Mouse (Mus musculus) megakaryocyte-erythroid progenitor cell, adult 5-6 weeks (primary cell): ENCODE results near the gene Sh2d5. TPM values are rescaled to one million over a fixed set of nuclear protein-coding genes. Genes with fewer than 3 reads are reported as not detected.

Experiments
- ATAC-seq: replicated peaks from 2 replicates; pipeline ENCODE4 v1.8.0; 2016; ENCODE audit warnings: mild to moderate bottlenecking, inconsistent platforms; ENCODE audit not compliant: severe bottlenecking, poor library complexity, low FRiP score, low TSS enrichment
- total RNA-seq, 2 experiments: library from RNA; stranded (forward) in 1 of 2; stranded (reverse) in 1 of 2; fragments of 200-1000, 215-1000 nt in 1 of 2; fragments of >200 nt in 1 of 2; fragmentation: Nextera tagmentation in 1 of 2; gene quantifications; 2 replicates each; pipeline ENCODE4 v1.2.3; 2014 to 2017

The Sh2d5 gene
- total RNA-seq, 2 experiments from 2014 or later: 1.8 to 1.9 TPM

GRCm38 (mm10) chr4:138257116-138257687 is 7.0 kb downstream of the Sh2d5 start:
- ATAC-seq: no peak

DNA sequence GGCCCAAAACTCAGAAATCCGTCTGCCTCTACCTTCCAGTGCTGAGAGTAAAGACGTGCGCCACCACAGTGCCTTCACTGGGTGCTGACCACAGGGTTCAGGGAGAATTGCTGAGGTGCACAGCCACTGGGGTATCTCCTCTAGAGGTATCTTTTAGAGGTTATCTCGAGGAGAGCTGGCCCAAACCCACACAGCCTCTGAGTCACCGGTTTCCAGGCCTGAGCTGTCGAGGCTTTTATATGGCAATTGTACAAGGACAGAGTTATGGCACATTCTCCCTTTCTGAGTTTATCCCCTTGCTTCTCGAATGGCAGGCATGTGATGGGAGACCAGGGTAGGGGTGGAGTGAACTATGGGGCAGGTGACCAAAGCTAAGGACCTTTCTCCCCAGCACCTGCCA is 8.5 kb downstream of the Sh2d5 start:
- no peak for ATAC-seq

GRCm38 (mm10) chr4:138259482-138259881 is 9.3 kb downstream of the Sh2d5 start:
- no peak for ATAC-seq

DNA sequence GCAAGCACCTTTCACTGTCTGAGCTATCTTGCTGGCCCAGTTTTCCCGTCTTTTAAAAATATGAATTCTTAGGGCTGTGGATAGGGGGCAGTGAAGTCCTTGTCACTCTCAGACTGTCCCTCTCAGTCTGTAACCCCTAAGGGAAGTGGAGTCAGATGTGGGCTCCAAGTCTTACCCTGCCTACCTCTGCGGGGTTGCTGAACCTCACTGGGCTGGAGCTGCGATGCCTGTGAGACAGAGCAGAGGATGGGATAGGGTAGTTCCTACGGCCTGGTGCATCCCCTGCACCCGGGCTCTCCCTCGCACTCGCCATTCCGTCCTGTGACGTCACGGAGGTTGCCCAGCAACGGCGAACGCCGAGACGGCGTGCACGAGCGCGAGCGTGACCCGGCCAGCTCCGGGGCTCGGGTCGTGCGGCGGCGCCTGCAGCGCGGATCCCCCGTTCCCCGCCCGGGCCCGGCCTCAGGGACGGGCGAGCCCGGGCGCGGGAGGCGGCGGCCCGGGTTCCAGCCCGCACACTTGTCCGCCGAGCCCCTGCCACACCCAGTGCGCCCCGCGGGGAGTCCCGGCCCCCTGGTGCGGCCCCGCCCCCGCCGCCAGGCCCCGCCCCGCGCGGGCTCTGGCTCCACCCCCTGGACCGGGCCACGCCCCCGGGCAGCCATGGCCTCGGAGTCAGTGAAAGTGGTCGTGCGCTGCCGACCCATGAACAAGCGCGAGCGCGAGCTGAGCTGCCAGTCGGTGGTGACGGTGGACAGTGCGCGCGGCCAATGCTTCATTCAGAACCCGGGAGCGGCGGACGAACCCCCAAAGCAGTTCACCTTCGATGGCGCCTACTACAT is 11.9 kb downstream of the Sh2d5 start:
- ATAC-seq: peak; percentile 71

DNA sequence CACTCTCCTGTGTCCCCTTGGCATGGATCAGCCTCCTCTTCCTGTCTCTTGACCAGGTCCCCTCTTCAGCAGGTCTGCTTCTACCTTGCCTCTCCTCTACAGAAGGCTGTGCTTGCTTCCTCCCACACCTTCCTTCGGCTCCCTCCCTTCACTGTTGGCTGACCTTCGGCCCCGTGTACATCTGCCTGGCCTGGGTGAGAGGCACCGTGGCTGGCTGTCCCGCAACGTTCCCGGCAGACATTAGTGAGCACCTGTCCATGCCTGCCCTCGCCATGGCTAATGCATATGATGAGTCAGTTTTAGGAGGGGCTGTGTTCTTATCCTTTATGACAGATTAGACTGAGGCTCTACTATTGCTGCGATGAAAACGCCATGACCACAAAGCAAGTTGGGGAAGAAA is 17.7 kb downstream of the Sh2d5 start:
- ATAC-seq: no peak

DNA sequence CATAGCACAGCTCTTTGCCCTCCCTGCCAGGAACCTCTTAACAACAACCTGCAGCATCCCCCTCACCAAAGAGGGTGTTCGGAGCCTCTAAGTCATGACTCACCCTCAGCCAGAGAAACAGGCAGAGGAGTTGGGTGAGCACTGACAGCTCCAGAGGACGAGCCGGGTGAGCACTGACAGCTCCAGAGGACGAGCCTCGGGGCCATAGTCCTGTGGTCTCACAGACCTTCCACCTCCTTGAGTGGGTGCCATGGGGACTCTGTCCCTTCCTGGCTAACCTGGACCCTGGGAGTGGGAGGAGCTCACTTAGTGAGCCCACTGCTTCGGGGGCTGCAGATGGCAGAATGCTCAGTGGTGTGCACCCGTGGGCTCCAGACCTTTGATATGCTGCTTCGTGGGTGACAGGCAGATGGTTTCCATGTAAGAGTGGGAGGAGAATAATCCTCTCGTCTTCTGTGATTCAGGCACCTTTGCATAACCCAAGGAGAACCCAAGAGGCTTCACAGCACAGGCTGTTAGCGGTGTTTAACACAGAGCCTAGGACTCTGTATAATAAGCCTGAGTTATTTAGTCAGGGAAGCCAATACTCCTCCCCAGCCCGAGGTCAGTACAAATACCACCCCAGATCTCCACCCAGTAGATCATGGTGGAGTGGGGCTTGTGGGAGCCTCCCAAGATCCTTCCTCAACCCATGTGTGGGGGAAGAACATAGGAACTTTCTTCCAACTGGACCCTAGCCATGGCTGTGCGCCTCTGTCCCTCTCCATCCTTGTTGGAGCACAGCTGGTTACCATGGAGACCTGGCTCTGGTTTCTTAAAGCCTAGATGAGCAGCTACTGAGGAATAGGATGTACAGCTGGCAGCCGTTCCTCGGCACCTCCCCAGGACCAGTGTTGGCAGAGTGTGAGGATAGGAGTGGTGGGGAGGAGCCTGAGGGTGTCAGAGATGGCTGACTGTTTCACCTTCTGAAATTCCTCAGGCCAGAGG is 22.1 kb downstream of the Sh2d5 start:
- ATAC-seq: no peak

DNA sequence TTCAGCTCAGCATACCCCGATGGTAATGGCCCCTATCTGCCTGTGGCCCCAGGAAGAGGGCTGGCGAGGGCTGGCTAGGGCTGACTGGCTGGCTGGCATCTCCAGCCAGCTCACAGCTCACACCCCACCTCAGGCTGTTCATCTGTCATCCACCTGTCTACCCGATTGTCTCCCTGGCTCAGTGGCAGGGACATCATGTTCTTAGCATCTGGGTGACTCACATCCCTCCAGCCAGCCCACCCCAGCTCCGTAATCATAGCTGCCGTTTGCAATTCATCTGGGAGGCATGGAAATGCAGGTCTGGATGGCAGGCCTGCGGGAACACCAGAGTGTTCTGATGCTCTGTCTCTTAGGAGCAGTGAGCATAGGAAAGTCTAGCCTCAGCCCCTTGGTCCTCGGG is 28.1 kb downstream of the Sh2d5 start:
- no peak for ATAC-seq

DNA sequence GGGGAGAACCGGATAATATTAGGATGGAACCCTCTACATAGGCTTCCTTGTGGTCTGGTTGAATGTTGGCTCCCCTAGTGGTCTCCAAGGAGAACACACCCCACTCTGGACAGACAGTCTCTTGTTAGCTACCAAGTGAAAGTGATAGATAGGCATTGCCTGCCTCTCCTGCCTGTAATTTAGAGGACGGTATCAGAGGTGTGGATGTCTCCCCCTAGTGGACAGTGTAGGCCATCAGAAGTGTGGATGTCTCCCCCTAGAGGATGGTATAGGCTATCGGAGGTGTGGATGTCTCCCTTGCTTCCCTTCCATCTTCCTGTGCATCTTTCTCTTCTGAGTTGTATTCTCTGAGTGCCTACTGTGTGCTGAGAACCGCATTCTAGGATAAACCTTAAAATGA is 32.6 kb downstream of the Sh2d5 start:
- peak; percentile 96 for ATAC-seq

- ATAC-seq: no peak
These were observed 36.2 kb downstream of the Sh2d5 start for GRCm38 (mm10) chr4:138286411-138286810.

GRCm38 (mm10) chr4:138288691-138289090 is 38.5 kb downstream of the Sh2d5 start:
- no peak for ATAC-seq

GRCm38 (mm10) chr4:138292028-138292427 is 41.8 kb downstream of the Sh2d5 start:
- ATAC-seq: no peak

DNA sequence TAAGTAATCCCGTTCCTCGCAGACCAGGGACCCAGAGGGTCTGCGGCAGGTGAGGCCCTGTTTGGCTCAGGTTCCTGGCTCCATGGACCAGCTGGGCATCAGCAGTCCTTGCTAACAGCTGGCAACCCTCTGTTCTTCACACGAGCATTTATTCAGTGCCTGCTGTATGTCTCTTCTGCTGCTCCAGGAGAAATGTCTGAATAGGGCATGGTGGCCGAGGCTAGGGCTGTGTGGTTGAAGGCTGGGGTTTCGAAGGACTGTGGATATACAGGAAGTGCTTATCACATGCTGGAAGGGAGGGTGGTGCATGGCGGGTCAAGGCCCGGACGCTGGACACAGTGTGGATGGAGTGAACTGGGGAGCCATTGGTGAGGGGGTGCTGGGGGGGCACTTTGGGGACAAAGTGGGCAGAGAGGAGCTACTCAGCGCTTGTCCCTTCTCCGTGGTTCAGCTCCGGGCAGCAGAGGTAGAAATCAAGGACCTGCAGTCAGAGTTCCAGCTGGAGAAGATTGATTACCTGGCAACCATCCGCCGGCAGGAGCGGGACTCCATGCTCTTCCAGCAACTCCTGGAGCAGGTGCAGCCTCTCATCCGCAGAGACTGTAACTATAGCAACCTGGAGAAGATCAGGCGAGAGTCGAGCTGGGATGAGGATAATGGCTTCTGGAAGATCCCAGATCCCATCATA is 43.2 kb downstream of the Sh2d5 start:
- ATAC-seq: no peak

DNA sequence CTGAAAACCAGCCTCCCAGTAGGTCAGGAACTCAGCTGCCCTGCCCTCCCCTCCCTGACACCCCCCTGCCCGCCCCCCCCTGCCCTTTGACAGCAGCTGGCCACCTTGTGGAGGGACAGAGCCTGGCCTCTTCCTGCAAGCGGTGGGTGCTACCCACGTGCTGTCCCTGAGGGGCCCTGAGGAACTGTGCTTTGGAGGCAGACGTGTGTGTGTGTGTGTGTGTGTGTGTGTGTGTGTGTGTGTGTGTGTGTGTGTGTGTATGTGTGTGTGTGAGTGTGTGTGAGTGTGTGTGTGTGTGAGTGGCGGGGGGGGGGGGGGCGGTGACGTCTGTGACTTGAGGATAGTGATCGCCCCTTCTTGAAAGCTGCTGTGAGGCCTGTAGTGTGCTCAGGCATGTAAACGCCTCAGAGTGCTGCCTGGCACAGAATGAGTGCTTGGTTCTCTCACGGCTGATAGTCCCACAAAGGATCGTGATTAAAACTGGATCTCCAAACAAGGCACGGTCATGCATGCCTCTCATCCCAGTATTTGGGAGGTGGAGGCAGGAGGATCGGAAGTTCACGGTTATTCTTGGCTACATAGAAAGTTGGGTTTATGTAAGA is 43.8 kb downstream of the Sh2d5 start:
- ATAC-seq: no peak

DNA sequence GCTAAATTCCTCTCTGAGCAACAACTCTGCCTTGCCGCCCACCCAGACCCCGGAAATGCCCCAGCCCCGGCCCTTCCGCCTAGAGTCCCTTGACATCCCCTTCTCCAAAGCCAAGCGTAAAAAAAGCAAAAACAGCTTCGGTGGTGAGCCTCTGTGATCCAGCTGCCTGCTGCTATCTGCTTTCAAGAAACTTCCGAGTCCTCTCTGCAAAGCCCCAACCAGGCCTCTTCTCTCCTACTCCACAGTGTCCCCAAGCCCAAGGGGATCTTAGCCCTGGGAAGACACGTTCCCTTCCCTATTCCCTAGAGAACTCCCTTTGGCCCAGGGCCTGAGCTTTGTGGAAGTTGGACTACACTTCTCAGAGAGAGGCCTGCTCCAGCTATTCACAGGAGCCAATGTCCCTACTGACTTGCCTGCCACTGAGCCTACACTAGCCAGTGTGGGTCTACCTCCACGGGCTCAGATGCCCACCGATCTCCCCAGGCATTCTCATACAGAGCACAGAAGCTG is 51.1 kb downstream of the Sh2d5 start:
- no peak for ATAC-seq

DNA sequence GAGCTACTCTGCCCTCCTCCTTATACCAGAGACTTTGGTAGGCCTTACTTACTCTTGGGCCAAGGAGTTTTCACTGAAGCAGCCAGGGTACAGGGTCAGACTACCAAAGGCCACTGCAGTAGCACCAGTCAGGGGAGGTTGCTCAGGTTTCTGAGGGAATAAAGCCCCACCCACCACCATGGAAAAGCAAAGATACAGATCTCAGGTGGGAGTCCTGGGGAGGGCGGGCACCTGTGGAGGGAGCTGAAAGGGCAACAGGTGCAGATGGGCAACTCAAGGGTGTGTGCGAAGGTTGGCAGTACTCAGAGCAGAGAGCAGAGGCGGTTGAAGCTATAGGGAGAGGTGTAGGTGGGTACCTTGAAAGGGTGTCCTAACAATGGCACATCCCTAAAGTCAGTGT is 52.8 kb downstream of the Sh2d5 start:
- ATAC-seq: no peak

DNA sequence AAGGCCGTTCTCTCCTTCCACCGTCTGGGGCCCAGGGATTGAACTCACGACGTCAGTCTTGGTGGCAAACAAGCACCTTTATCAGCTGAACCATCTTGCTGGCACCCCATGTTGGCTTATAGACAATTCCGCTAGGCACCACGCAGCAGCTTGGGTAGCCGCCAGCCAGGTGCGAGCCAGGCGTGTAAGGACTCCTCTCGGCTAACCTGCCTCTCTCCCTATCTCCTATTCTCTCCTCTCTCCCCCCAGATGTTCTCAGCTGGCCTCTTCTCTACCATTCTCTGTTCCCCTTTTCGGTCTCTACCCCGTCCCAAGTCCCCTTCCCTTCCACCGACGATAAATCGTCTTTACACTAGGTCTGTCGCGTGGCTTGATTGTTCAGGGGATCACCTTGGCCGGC is 53.5 kb downstream of the Sh2d5 start:
- peak; percentile 33 for ATAC-seq

GRCm38 (mm10) chr4:138304340-138305104 is 54.3 kb downstream of the Sh2d5 start, which contains the start of gene Ddost:
Gene Ddost (plus strand): TSS chr4:138304730.
- peak; percentile 92 for ATAC-seq

GRCm38 (mm10) chr4:138307025-138307424 is 56.8 kb downstream of the Sh2d5 start:
- ATAC-seq: no peak
